Mouse (Mus musculus): ENCODE measurements around the gene Spryd7.
A peak's percentile ranks its signal among the peaks of the same experiment; 100 is the strongest.
"Not testable (repeated sequence)": the region's sequence is repeated elsewhere in the genome, so short reads cannot be mapped to it uniquely, and the experiment has no call there.

Spryd7 gene

DNA sequence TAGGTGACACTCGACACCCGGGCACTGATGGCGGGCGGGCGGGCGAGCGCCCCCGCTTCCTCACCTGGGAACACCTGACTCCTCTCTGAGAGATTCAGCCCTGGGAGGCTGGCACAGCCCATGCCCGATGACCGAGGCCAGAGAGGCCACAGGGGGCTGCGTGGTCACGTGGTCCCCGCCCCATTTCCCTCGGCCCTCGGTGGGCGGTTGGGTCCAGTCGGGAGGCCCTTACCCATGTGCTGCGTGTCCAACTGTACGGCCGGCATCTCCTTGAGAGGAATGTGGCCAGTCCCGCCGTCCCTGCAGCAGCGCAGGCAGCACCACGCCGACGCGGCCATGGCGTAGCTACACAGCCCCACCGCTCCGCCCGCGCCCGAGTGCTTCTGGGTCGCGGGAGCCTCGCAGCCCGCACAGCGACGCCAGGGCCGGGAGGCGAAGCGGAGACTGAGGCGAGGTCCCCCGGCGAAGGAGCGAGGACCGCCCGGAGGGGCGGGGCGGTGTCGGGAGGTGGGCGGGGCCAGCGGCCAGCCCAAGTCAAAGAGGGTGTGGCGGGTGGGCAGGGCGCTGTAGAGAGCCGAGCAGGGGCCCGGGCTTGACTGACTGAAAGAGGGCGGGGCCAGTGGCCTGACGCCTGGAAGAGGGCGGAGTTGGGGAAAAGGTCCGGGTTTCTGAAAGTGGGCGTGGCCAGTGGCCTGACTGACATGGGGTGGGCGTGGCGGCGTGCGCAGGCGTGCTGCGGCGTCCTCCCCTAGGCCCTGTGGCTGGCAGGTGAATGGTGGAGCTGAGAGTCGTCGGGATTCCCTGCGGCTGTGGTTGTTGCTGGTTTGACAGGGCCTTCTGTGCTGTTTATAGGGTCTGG, at the start of gene Spryd7:
Gene Spryd7, minus strand, starts transcription at position 598 of the 859 bp plus-strand sequence.
- peak; percentile 100 for DNase-seq (ENCODE audit: extremely low spot score)

DNA sequence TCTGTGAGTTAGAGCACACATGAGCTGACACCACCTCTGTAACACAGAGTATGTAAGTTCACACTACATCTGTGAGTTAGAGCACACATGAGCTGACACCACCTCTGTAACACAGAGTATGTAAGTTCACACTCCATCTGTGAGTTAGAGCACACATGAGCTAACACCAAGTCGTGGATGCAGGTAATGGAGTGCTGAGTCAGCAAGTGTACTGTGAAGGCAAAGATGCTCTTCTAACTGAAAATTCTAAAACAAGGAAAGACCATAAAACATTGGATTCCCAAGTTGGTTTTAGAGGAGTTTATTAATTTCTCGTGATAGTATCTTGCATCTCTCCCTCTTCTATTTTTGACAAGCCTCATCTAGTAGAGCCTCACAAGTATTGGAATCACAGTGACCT, 49.4 kb upstream of the Spryd7 start:
- not testable (repeated sequence) for DNase-seq (ENCODE audit: extremely low spot score)

DNA sequence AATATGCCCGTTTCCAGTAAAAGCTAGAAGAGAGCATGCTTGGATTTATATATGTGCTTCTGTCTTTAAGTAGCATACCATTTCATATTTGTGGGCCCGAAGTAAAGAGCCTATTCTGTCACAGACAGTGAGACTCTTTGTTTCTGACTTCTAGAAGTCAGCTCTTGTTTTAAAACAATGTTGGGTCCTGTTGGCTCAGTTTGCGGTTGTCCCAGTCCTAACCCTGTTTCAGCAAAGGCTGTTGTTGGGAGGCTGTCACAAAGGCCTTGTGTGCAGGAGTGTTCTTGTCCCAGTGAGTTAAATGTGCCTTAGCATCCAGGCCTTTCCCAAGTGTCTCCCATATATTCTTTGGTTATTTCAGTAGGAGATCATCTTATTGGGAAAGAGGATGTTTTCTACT, 47.4 kb upstream of the Spryd7 start:
- DNase-seq (ENCODE audit: extremely low spot score): no peak

DNA sequence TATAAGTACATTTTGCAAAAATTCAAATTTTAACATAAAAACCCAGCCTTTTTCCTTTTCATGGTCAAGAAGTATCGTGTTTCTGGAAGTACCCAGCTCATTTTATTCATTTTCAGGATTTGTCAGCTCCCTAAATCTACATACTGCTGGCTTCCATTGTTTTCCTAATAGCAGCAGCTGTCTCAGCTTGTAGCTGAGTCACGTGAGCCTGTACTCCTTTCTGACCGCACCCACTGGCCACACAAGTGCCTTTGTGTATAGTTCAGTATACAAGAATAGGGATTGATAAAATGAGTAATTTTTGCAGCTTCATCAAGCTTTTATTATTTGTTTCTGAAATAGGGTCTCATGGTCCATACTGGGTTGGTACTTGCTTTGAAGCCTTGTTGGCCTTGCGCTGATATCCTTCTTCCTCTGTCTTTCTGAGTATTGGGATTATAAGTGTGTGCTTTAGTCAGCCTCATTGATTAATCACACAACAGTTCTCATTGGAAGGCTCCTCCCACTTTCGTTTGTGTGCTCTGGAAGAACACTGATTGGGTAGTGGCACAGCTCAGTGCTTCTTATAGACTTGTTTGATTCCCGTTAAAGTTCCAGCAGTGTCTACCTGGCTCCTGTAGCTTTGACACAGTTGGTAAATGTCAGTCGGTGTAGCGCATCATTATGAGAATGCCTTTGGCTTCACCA, 46.5 kb upstream of the Spryd7 start:
- DNase-seq (ENCODE audit: extremely low spot score): no peak

DNA sequence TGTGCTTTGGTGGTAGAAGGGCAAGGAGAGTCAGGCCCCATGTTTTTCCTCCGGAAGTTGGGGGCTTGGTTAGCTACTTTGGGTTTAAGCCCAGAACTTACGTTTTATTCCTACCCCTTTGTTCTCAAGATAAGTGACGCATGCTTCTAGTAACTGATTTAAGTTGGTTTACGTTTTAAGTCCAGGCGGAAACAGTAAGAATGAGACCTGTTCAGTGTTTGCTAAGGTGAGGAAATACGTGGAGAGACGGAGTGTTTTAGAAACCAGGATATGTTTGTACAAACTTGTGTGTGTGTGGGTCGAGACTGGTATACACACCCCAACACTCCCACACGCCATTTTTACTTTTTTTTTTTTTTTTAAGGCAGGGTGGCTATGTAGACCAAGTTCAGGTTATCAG, 44.7 kb upstream of the Spryd7 start:
- no peak for DNase-seq (ENCODE audit: extremely low spot score)

DNA sequence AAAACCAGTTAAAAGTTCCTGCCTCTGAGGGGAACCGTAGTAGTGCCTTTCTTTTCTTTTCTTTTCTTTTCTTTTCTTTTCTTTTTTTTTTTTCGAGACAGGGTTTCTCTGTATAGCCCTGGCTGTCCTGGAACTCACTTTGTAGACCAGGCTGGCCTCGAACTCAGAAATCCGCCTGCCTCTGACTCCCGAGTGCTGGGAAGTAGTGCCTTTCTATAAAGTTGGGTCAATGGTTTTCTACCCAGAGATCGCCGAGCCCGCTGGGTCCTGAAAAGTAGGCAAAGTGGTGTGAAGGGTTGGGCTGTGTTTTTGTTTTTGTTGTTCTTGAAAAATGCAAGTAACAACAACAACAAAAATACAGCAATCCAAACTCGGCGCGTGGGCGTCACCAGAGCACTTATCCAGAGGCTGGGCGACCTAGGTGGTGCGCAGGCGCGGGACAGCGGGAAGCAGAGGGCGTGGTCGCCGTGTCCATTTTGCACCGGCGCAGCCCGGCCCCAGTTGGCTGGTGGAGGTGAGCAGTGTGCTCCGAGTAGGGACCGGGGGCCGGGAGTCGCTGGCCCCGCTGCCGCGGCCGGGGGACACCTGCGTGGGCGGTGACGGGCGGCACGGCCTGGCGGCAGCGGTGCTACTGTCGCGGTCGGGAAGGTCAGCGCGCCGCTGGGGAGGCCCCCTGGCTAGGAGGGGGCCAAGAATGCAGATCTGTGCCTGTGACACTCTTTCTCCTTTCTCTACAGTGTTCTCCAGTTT, 42.5 kb upstream of the Spryd7 start:
- peak; percentile 90 for DNase-seq (ENCODE audit: extremely low spot score)

DNA sequence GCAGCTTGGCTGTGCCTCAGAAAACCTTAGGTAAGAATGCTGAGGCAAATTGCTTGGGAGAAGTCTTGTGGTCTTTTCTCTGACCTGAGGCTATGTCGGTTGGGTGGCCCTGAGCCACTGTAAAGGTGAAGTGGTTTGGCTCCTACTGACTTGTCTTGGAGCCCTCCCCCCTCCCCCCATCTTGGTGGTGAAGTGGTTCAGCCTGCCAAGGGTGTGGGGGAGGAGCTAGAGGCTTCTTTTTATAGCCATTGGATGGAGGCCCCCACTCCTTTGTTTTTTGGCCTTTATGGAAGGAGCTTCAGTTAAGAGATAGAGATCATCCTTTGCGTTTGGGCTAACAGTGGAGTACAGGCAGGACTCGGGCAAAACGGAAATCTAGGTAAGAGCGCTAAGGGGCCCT, 41.3 kb upstream of the Spryd7 start, which contains the start of gene Trim13:
Gene Trim13, plus strand, starts transcription at position 280 of the 400 bp plus-strand sequence.
- no peak for DNase-seq (ENCODE audit: extremely low spot score)

DNA sequence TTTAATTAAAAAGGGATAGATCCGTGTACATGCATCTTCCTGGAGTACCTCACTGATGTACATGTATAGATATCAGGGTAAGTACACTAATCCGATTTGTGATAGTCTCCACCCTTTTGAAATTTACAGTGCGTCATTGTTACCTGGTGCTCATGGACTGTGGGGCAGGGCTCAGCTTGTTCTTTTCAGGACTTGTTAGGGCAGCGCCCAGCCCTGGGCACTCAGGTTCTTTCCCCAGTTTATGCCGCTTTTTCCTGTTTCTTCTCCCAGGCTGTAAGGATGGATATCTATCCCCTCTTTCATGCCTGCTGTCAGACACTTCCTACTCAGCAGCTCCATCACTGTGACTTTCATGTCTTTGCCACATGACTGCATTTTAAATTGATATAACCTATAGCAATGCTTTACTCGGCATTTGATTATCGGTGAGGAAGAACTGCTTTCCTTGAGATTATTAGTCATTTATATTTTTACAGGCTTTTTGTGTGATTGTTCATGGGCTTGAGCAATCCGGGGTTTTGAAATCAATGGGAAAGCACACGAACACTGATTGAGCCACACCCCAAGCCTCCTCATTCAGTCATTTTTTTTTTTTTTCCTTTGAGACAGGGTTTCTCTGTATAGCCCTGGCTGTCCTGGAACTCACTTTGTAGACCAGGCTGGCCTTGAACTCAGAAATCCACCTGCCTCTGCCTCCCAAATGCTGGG, 40.2 kb upstream of the Spryd7 start:
- no peak for DNase-seq (ENCODE audit: extremely low spot score)

DNA sequence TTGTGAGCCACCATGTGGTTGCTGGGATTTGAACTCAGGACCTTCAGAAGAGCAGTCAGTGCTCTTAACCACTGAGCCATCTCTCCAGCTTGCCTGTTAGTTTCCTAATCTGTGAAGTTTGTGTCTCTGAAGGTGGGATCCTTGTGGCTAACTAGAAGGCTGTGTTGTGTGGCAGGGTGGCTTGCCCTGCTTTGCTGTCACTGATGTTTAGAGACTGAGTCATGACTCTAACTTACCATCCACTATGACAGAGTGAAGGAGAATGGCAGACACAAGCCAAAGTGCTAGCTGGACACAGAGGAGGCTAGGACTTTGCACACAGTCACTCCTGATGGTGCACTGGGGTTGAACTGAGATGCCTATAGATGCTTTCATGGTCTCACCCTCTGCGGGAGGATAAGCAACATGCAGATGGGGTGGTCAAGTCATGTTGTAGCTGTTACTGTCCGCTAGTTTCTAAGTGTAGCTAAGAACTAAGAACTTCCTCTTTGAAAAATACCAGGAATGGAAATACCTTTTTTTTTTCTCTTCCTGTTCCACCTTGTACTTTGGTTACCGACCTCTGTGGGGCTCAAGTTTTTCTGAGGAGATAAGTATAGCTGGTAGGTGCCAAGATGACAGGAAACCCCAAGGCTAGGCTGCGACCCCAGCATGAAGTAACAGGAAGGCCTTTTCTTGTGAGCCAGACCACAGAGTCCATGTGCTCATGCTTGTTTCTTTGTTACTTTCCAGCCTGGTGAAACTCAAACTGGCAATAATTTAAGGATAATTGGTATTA, 32.8 kb upstream of the Spryd7 start:
- no peak for DNase-seq (ENCODE audit: extremely low spot score)

DNA sequence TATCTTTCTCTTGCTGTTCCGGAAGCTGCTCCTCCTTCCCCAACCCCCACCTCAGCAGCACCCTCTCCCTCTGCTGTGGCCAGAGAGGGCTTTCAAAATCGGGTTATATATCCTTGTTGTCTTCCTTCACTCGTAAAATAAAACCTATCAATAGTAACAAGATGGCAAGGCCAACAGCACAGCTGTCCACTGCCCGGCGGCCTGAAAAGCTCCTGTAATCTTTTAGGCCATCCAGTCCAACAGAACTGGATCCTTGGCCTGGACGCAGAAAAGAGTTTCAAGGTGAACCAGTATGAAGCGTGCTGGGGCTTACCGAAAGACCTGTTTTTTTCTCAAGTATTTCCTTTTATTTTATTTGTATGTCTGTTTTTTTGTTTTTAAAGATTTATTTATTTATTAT, 19.3 kb upstream of the Spryd7 start:
- DNase-seq (ENCODE audit: extremely low spot score): no peak

DNA sequence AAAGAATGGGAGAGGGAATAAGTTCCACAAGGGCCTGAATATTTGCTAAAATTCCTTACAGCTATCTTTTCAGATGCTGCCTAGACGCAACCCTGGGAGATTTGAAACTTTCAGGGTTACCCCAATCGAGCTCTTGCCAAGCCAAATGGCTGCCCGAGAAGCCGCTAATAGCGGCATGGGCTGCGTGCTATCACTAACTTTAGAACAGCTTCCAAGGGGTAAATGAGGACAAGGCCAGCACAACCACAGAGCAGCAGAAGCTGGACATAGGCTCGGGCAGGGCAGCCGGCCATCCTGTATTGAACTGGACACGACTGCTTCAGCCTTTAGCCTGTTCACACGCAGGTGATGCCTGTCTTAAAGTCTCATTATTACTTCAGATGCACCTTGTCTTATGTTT, 18.4 kb upstream of the Spryd7 start:
- DNase-seq (ENCODE audit: extremely low spot score): no peak

DNA sequence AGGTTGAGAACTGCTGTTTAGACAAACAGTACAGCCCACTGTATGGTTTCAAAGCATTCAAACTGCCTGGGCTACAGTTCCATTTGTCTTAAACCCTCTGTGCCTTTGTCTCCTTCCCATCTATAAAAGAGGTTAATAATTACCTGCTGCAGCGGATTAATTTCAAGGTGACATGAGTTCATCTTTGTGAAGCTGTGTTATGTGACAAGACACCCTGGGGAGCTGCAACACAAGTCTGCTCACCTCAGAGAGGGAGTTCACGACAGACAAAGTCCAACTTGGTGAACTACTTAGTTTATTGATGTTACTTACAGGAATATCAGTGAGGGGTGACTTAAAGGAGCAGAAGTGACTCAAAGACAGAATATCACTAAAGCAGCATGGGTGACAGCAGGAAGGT, 15.4 kb upstream of the Spryd7 start:
- DNase-seq (ENCODE audit: extremely low spot score): no peak

DNA sequence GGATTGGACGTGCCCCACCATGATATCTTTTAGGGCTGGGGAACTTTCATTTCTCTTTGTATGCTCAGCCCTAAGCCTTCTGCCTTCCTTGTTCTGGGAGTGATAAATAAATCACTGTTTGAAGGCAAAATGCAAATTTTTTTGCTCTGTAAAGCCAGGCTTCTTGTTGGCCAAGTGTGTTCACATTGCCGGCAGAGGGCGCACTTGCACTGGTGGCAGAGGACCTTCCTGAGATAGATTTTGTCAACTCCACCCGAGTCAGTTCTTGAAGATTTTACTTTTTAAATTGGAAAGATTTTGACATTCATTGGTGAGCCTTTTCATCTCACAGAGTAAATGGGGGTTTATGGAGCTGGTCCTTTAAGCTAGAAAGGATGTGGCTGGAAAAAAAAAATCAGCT, 14.7 kb upstream of the Spryd7 start:
- peak; percentile 73 for DNase-seq (ENCODE audit: extremely low spot score)

DNA sequence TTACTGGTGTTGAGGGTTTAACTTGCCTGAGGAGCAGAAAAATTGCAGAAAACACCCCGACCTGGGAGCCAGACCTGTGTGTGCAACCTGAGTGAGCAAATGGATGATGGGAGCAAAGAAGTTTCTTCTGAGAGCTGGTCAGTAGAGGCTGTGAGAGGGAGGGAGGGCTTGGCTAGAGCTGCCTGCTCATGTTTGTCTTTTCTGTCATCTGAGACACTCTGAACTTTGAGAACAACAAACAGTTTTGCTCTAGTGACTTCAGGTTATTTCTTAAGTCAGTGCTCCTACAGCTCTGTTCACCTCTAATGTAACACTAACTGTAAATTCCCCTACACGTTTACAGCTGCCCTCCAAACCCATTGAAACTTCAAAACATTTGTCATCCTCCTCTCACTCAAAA, 12.7 kb upstream of the Spryd7 start:
- DNase-seq (ENCODE audit: extremely low spot score): no peak

DNA sequence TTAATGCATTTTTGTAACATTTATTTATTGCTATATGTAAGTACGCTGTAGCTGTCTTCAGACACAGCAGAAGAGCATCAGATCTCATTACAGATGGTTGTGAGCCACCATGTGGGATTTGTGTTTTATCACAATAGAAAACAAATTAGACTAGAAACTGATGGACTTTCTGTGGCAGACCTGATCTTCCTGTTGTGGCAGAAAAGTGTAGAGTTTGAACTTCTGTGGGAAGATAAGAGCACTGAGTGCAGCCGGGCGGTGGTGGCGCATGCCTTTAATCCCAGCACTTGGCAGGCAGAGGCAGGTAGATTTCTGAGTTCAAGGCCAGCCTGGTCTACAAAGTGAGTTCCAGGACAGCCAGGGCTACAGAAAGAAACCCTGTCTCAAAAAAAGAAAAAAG, 9.5 kb upstream of the Spryd7 start:
- not testable (repeated sequence) for DNase-seq (ENCODE audit: extremely low spot score)

DNA sequence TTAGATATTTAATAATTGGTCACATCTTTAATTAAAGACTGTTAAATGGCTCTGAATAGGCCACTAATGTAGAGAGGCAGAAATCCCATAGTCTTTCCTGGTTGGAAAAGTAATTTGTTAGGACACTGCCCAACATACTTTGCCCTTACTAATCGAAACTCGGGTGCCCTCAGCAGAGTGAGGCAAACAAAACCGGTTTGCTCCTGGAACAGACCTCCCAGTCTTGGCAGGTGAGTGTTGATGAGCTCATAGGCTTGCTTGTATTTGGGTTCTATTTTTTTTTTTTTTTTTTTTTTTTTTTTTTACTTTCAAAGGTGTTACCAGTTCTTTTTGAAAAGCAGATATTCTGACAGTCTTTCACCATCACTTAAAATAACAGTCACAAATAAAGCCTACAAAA, 3.2 kb upstream of the Spryd7 start:
- no peak for DNase-seq (ENCODE audit: extremely low spot score)

DNA sequence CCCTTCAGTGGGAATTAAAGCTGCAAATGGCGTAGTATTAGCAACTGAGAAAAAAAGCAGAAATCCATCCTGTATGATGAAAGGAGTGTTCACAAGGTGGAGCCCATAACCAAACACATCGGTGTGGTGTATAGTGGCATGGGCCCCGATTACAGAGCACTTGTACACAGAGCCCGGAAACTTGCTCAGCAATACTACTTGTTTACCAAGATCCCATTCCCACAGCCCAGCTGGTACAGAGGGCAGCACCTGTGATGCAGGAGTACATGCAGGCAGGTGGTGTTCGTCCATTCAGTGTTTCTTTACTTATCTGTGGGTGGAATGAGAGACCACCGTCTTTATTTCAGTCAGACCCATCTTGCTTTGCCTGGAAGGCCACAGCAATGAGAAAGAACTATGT, 2.2 kb upstream of the Spryd7 start:
- no peak for DNase-seq (ENCODE audit: extremely low spot score)

DNA sequence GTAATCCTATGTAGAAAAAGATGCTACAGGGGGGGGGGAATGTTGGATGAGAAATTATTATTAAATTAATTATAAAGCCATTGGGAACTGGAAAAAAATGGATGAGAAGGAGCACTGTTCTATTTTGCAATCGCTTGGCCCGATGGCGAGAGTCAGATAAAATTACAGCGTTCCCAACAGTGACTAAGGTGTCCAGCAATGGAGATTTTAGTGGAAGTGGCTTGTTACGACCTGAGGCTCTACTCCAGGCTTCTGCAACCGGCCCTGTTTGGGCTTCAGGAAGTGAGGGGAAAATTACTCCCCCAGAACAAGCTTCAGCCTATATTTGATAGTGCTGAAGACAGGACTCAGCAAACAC, 776 bp downstream of the Spryd7 start:
- no peak for DNase-seq (ENCODE audit: extremely low spot score)

DNA sequence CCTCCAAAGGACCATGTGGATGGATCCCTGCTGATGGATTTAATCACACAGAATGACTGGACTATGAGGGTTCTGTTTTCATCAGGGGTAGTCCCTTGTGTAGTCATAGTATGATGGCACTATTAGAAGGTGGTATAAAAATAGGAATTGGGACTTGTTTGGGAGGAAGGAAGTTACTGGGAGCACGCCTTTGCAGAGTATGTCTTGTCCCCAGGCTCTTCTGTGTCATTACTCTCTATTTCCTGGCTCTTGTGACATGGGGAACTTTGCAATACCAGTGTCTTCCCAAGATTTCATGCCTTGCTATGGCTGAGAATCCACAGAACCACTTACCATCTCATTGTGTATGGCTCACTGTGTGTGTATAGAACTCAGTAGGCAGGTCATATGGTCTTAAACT, 8.1 kb downstream of the Spryd7 start:
- DNase-seq (ENCODE audit: extremely low spot score): no peak

DNA sequence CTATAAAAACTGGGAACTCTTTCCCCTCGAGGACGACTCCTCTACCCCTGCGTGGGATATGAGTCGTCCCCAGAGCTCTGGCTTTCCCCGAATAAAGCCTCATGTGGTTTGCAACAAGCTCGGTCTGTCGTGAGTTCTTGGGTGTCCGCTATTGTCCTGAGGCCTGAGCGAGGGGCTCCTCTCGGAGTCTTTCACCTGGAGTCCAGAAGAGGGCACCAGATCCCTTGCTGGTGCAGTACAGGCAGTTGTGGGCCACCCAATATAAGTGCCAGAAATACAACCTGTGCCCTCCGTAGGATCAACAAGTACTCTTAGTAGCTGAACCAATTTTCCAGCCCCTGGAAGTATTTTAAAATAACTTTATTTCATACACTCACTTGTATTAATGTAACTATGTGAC, 18.9 kb downstream of the Spryd7 start:
- DNase-seq (ENCODE audit: extremely low spot score): not testable (repeated sequence)

DNA sequence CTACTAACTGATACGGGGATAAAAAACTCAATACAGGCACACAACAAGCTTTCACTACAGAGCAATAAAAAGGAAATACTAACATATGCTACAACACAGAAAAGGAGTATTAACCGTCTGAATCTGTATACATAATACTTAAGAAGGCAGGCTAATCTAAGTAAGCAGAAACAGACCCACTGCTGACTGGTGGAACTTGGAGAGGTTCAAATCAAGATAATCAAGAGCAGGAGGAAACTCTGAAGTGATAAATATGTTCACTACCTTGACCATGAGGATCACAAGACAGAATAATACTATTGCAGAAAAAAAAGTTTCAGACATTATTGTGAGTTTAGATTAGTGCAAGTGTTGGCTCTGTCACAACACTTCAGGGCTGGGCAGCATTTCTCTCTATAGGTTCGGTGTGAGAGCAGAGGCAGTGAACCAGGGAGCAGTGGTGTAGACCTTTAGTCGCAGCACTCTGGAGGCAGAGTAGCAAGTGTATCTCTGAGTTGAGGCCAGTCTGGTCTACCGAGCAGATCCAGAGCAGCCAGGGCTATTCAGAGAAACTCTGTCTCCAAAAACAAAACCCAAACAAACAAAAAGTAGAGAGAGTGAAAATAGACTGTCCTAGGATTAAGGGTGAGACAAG, 19.9 kb downstream of the Spryd7 start:
- DNase-seq (ENCODE audit: extremely low spot score): no peak

Data from embryo, embryonic 9.5 days (tissue).